Mouse (Mus musculus) limb, embryonic 10.5 days (tissue): ENCODE results near the gene Car5a. TPM values are rescaled to one million over a fixed set of nuclear protein-coding genes. Genes with fewer than 3 reads are reported as not detected.

ENCODE experiments used
- DNase-seq: peaks from one replicate; pipeline ENCODE4 v3.0.0-alpha.2; 2017; ENCODE audit warnings: low spot score
- H3K27ac ChIP-seq: fragments of 300-500 bp; sonication (generic); 2 replicates; pipeline ENCODE4 v1.5.1; 2016; ENCODE audit warnings: mild to moderate bottlenecking
- H3K27me3 ChIP-seq: fragments of 300-500 bp; sonication (generic); 2 replicates; pipeline ENCODE4 v1.6.1; 2016; ENCODE audit warnings: low read depth, mild to moderate bottlenecking; ENCODE audit not compliant: poor library complexity, severe bottlenecking
- H3K36me3 ChIP-seq: fragments of 300-500 bp; sonication (generic); 2 replicates; pipeline ENCODE4 v1.6.1; 2016; ENCODE audit warnings: mild to moderate bottlenecking, moderate library complexity
- H3K4me1 ChIP-seq: fragments of 300-500 bp; sonication (generic); 2 replicates; pipeline ENCODE4 v1.6.1; 2016
- H3K4me3 ChIP-seq: fragments of 300-500 bp; sonication (generic); 2 replicates; pipeline ENCODE4 v1.5.1; 2016; ENCODE audit warnings: mild to moderate bottlenecking, moderate library complexity
- H3K9me3 ChIP-seq: fragments of 300-500 bp; sonication (generic); replicated peaks from 2 replicates; pipeline ENCODE4 v1.6.1; 2016; ENCODE audit warnings: mild to moderate bottlenecking
- WGBS: fragments of 180-500 bp; shearing (Covaris S2); methylation state at CpG from one replicate; pipeline ENCODE4 v1.1.7; 2016; 5-methylcytosine and 5-hydroxymethylcytosine counted together
- polyA plus RNA-seq: library from polyadenylated mRNA; unstranded; fragments of >200 nt; fragmentation: Nextera tagmentation; extraction: Ambion mirVana; gene quantifications from 2 replicates; pipeline ENCODE4 v1.2.1, GENCODE M21; 2016

Gene Car5a
- polyA plus RNA-seq, 1 experiment from 2014 or later: not detected

DNA sequence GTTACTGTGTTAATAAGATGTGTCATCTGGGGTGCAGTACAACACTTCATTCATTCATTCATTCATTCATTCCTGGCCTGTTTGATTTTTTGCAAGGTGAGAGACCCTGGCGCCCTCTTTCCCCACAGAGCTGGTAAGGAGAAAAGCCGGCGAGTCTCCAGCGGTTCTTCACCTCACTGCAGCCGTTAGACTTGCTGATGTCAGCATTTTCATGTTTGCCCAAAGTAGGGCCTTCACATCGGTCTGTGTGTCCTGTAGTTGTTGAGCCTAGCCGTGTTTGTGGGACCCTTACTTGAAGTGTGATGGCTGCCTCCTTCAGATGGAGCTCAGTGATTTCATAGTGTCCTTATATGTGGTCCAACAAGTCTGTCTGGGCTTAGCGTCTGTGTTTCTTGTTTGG, 25.5 kb upstream of the Car5a start:
- Histone ChIP-seq H3K4me3 (no peak overlapping the region), H3K36me3 (peaks cover 33% of the 10 kb centered on the region), H3K27ac (no peak overlapping the region), H3K27me3 (no peaks in the 10 kb centered on the region), H3K4me1 (peaks cover 40% of the 10 kb centered on the region), H3K9me3 (no peaks in the 10 kb centered on the region)
- DNase-seq: no peak
- 92% methylated on average over 8 of the region's 8 CpGs for WGBS

DNA sequence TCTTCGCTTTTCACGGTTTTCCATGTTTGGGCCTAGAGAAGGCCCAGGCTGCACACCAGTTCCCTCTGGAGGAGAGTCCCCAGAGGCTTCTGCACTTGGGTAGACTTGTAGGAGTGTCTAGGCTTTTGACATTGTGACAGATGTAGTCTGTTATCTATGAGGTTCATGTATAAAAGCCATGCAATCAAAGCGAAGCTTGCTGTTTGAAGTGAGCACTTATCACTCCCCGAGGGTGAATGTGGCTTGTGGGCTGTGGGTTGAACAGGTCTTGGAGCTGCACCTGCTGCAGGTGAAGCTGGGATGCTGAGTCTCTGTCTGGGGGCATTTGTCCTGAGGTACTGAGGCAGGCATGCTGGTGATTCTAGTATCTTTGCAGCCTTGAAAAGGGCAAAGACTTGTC, 23.8 kb upstream of the Car5a start:
- H3K4me1 ChIP-seq: peaks cover 48% of the 10 kb centered on the region
- DNase-seq: no peak
- peak overlapping the region; percentile 75 for H3K27ac ChIP-seq
- 68% methylated on average over 4 of the region's 4 CpGs for WGBS
- no peak overlapping the region for H3K4me3 ChIP-seq
- peaks cover 25% of the 10 kb centered on the region for H3K36me3 ChIP-seq
- no peaks in the 10 kb centered on the region for H3K9me3 ChIP-seq
- no peaks in the 10 kb centered on the region for H3K27me3 ChIP-seq

DNA sequence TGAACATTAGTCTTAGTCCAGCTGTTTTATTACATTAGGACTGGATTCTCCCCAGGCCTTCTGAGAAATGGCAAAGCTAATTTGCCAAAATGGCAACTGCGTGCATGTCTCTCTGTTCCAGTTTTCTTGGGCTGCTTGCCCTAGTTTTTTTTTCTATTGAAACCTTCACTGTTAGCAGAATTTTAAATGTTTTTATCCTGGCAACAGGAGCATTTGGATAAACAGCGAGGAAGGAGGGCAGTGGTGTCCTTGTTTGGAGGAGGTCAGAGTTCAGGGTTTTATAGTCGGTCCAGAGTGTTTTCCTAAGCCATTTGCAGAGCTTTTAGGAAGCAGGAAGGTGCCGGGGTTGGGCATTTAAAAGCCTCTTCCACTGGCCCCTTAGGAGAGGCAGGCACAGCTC, 23.3 kb upstream of the Car5a start:
- 30% methylated on average over 4 of the region's 4 CpGs for WGBS
- Histone ChIP-seq H3K27me3 (no peaks in the 10 kb centered on the region), H3K4me1 (peaks cover 49% of the 10 kb centered on the region), H3K9me3 (no peaks in the 10 kb centered on the region), H3K36me3 (peaks cover 24% of the 10 kb centered on the region), H3K27ac (peak overlapping the region; percentile 75), H3K4me3 (peak overlapping the region; percentile 13; the same call in 1 of the 2 replicates)
- no peak for DNase-seq

DNA sequence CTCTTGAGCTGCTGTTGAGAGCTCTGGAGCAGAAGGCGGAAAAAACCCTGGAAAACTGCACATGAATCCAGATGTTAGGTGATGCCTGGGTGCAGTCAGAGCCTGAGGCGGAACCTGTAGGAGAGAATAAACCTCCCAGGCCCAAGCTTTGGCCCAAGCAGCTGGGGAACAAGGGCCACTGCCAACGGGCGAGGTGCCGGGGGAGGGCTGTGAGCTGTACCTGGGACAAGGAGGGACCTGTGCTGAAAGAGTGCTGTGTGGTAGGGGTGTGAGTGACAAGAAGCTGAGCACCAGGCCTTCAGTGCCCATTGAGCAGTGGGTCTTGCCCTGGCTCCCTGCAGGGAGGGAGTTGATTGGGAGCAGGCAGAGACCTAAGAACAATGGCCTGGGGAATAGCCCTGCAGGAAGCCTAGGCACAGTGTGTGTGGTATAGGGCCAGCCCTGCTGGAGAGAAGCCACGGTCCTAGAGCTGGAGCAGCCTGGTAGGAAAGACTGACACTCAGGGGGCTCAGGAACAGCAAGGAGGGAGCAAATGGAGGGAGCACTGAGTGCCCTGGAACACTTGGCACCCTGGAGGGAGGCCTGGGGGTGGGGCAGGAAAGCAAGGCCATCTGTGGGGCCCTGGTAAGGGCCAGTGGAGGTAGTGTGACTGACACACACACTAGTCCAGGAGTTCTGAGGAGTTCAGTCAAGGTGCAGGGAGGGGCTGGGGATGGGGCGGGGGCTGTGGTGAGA, 22.2 kb upstream of the Car5a start:
- peak; percentile 41 for DNase-seq
- H3K4me1 ChIP-seq: peaks cover 49% of the 10 kb centered on the region
- no peaks in the 10 kb centered on the region for H3K27me3 ChIP-seq
- peak overlapping the region; percentile 75 for H3K27ac ChIP-seq
- H3K9me3 ChIP-seq: no peaks in the 10 kb centered on the region
- peak overlapping the region; percentile 6 for H3K4me3 ChIP-seq
- 52% methylated on average over 7 of the region's 7 CpGs for WGBS
- H3K36me3 ChIP-seq: peaks cover 18% of the 10 kb centered on the region

DNA sequence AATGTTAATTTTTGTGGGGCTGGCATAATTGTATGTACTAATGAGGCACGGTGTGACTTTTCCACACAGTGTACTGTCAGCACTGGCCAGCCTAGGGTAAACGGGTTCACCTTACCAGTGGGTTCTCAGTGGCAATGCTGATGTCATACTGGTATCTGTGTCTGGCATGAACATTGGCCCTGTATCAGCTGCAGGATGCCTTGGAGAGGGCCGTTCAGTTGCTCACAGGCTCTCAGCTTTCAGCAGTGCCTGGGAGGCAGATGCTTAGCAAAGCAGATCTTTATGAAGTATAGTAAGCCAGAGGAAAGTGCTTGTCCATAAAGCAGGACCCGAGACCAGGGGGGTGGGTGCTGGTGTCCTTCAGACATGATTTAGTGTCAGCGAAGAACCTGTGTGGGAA, 21.4 kb upstream of the Car5a start:
- WGBS: 61% methylated on average over 5 of the region's 5 CpGs
- DNase-seq: no peak
- Histone ChIP-seq H3K36me3 (peaks cover 16% of the 10 kb centered on the region), H3K9me3 (no peaks in the 10 kb centered on the region), H3K4me1 (peaks cover 49% of the 10 kb centered on the region), H3K27me3 (no peaks in the 10 kb centered on the region), H3K27ac (peak overlapping the region; percentile 75), H3K4me3 (no peak overlapping the region)

DNA sequence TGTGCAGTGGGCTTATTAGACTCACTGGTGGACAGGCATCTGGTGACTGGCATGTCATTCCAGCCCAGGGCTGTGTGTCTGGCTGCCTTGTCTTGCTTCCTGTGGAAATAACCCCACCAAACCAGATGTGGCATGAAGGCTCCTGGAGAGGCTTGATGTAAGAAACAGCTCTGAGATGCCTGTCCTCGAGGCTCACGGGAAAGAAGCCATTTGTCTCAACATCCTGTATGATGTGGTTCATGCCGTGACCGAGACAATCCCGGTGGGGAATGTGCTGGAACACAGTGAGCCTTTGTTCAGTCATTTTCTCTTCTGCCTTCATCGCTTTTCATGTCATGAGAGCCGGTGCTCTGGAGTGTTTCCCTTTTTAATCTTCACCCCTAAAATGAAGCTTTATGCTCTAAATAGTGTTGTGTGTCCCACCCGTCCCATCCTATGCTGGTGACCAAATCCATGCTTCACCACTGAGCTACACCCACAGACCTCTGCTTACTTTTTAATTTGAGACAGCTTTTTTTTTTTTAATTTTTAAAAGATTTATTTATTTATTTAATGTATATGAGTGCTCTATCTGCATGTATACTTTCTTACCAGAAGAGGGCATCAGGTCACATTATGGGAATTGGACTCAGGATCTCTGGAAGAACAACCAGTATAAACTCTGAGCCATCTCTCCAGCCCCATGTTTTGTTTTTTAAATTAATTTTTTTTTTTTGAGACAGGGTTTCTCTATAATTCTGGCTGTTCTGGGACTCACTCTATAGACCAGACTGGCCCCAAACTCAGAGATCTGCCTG, 20.2 kb upstream of the Car5a start:
- Histone ChIP-seq H3K4me3 (no peak overlapping the region), H3K4me1 (peaks cover 49% of the 10 kb centered on the region), H3K9me3 (no peaks in the 10 kb centered on the region), H3K27me3 (no peaks in the 10 kb centered on the region), H3K27ac (no peak overlapping the region), H3K36me3 (peaks cover 18% of the 10 kb centered on the region)
- 85% methylated on average over 8 of the region's 8 CpGs for WGBS
- DNase-seq: no peak

DNA sequence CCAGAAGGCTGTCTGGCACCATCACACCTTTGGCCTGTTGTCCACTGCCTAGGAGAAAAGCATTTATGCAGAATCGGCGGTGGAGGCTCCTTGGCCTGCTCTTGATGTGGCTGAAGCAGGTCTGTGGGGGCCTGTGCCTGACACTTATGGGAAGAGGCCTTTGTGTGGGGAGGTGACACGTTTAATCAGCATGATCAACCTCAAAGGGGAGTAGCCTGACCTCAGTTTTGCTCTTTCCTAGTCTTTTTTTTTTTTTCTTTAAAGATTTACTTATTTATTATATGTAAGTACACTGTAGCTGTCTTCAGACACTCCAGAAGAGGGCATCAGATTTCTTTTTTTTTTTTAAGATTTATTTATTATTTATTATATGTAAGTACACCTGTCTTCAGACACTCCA, 18.2 kb upstream of the Car5a start:
- 82% methylated on average over 3 of the region's 3 CpGs for WGBS
- DNase-seq: no peak

DNA sequence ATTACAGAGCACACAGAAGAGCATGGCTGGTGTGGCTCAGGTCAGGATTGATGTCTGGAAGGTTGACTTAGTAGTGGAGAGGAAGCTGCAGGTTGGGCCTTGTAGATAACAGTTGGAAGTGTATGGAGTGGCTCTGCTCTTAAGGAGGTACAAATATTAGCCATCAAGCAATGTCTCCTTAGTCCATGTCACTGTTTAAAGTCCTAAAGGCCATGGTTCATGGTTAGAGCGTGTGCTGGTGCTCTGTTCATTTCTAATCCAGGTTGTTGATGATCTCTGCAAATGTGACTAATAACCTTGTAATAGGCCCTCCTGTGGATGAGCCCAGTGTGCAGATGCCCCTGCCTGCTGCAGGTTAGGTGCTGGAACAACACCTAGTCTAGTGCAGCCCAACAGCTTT, 13.7 kb upstream of the Car5a start:
- no peaks in the 10 kb centered on the region for H3K9me3 ChIP-seq
- H3K4me1 ChIP-seq: peaks cover 3% of the 10 kb centered on the region; the same call in 1 of the 2 replicates
- no peak overlapping the region for H3K4me3 ChIP-seq
- no peaks in the 10 kb centered on the region for H3K27me3 ChIP-seq
- WGBS: 88% methylated on average over 1 of the region's 1 CpGs
- no peak overlapping the region for H3K27ac ChIP-seq
- peaks cover 50% of the 10 kb centered on the region for H3K36me3 ChIP-seq
- DNase-seq: no peak

More for the DNA sequence above, 18.2 kb upstream of the Car5a start:
- H3K4me1 ChIP-seq: peaks cover 37% of the 10 kb centered on the region
- no peaks in the 10 kb centered on the region for H3K9me3 ChIP-seq
- no peak overlapping the region for H3K27ac ChIP-seq
- no peak overlapping the region for H3K4me3 ChIP-seq
- peaks cover 25% of the 10 kb centered on the region for H3K36me3 ChIP-seq
- no peaks in the 10 kb centered on the region for H3K27me3 ChIP-seq

DNA sequence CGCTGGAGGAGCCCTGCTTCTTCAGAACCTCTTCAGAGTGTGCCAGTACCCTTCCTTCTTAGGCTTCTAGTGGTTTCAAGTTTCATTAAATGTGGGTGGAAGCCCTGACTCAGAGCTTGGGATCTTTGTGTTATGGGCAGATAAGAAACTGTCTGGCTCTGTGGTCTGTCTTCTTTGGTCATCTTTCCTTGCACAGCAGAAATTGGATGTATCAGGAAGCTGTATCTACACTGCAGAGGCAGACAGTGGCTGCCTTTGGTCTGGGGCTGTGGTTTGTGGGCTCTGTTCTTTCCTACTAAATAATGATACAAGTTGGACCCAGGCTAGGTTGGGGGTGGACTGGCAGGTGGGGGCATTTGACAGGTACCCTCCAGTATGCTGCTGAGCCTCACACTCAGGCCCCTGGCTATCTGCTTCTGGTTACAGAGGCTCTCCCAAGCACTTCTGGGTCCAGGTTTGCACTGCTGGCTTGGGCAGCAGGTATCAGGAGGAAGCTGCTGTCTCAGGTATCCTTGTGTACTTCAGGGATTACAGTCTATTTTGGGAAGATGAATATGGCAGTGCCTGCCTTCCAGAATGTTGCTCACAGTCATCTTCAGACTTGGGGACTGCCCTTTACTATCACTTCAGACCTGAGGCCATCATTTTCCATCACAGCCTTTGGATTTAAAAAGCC, 11.3 kb upstream of the Car5a start:
- Histone ChIP-seq H3K36me3 (peaks cover 60% of the 10 kb centered on the region), H3K4me3 (no peak overlapping the region), H3K4me1 (peaks cover 21% of the 10 kb centered on the region), H3K27me3 (no peaks in the 10 kb centered on the region), H3K9me3 (no peaks in the 10 kb centered on the region), H3K27ac (no peak overlapping the region)
- no peak for DNase-seq
- WGBS: 74% methylated on average over 1 of the region's 1 CpGs

DNA sequence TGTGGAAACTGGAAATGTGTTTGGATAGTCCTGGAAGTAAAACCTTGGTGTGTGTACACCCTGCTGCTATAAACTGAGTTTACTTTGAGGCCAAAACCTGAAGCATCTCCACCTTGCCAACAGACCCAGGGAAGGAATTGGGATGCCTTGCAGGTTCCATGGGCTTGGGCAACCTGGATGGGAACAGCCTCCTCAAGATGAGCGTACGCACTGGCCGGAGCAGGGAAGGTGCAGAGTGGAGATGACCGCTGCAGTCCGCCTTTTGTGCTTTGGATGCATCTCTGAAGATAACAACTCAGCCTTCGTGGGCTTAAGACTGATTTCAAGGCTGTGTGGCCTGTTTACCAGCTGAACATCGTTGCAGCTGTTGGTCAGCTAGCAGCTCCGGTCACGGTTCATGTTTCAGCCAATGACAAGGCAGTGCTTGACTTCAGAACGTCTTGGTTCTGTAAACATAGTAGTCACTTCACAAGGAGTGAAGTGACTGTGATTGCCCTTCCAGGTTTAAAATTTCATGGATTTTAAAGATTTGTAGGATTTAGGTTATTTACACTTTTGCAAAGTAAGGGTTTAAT, 10.4 kb upstream of the Car5a start:
- Histone ChIP-seq H3K4me1 (peaks cover 21% of the 10 kb centered on the region), H3K9me3 (no peaks in the 10 kb centered on the region), H3K4me3 (no peak overlapping the region), H3K27me3 (no peaks in the 10 kb centered on the region), H3K27ac (no peak overlapping the region), H3K36me3 (peaks cover 52% of the 10 kb centered on the region)
- WGBS: 84% methylated on average over 10 of the region's 10 CpGs
- no peak for DNase-seq

DNA sequence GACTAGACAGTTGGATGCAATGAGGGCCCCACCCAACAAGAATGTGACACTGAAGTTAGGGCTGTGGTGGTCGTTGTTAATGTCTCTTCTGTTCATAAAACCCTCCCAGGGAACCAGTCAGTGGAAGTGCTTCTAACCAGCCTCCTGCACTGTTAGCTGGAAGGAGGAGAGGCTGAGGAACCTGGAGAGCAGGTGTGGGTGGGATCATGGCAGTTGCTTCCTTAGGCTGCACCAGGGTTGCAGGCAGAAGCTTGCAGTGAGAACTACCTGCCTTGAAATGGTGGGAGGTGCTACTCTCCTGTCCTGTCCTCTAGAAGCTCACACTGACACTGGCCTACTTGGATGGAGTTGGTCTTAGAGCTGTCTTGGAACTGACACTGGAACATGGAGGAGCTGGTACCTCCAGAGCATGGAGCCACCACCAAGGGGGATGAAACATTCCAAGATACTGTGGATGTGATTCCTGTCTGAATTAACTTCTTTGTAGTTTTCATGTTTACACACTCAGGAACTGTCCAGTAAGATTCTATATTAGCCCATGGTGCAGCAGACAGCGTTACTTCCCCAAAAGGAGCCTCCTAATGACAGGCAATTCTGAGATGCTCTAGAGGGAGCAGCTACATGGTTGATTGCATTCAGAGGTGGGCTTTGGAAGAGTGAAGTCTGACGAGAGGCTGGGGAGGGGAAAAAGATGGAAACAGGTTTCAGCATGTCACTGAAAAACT, 9.3 kb upstream of the Car5a start:
- H3K27ac ChIP-seq: no peak overlapping the region
- no peak overlapping the region for H3K4me3 ChIP-seq
- H3K4me1 ChIP-seq: peaks cover 24% of the 10 kb centered on the region
- 78% methylated on average over 3 of the region's 3 CpGs for WGBS
- DNase-seq: no peak
- peaks cover 48% of the 10 kb centered on the region for H3K36me3 ChIP-seq
- H3K9me3 ChIP-seq: no peaks in the 10 kb centered on the region
- no peaks in the 10 kb centered on the region for H3K27me3 ChIP-seq

DNA sequence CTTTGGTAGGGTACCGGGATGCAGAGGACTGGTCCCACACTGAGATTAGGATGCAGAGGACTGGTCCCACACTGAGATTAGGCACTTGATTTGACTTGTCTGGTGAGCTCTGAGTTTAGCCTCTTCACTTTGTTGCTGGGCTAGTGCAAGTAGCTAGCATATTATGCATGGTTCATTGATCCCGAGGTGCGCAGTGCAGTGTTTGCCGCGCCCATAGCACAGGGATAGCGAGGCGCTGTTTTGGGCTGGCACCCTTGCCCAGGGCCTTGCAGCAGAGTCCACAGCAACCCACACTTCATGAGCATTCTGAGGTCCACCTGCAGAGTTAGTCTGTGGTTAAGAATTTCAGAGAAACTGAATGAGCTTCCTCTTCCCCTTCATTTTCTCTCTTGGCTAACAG, 8.1 kb upstream of the Car5a start:
- H3K27ac ChIP-seq: no peak overlapping the region
- 97% methylated on average over 7 of the region's 7 CpGs for WGBS
- H3K4me1 ChIP-seq: peaks cover 35% of the 10 kb centered on the region

More for the DNA sequence above, 8.1 kb upstream of the Car5a start:
- Histone ChIP-seq H3K9me3 (no peaks in the 10 kb centered on the region), H3K4me3 (peak overlapping the region; percentile 97), H3K27me3 (no peaks in the 10 kb centered on the region), H3K36me3 (peaks cover 44% of the 10 kb centered on the region)
- DNase-seq: no peak
